Mouse (Mus musculus) erythroblast, adult 5-6 weeks (primary cell): Measurements from ENCODE around the gene Ccnyl1. TPM values are rescaled to one million over a fixed set of nuclear protein-coding genes. Genes with fewer than 3 reads are reported as not detected.

Experiments used
- total RNA-seq, 2 experiments: library from RNA; stranded (forward) in 1 of 2; stranded (reverse) in 1 of 2; fragments of 150-400 nt in 1 of 2; fragments of 200-764, 138-1000 nt in 1 of 2; gene quantifications; 2 replicates each; pipeline versions ENCODE4 v1.2.3 to v1.2.4; 2015 to 2017; ENCODE audit warnings: low replicate concordance in 2 of 2

Gene Ccnyl1
- total RNA-seq, 2 experiments from 2014 or later = 2.5 to 6.6 TPM

Other genes with a start within 250 kb of the Ccnyl1 start
- 20.6 and 34.9 TPM in 2 replicates for gene Creb1, start 157.8 kb upstream of the Ccnyl1 start, total RNA-seq (2015; ENCODE audit: low replicate concordance)
- 18.1 and 42.5 TPM in 2 replicates for gene Creb1, start 157.8 kb upstream of the Ccnyl1 start, total RNA-seq (2017; ENCODE audit: low replicate concordance)
- gene Mettl21a, start 73.2 kb upstream of the Ccnyl1 start, total RNA-seq (2015; ENCODE audit: low replicate concordance) = 1.9 TPM in 1 of 2 replicates, not detected in the other
- 2.0 and 4.7 TPM in 2 replicates for gene Mettl21a, start 73.2 kb upstream of the Ccnyl1 start, total RNA-seq (2017; ENCODE audit: low replicate concordance)
- gene Fzd5, start 47.3 kb downstream of the Ccnyl1 start, total RNA-seq (2015; ENCODE audit: low replicate concordance) = 2.7 and 5.0 TPM in 2 replicates
- gene Fzd5, start 47.3 kb downstream of the Ccnyl1 start, total RNA-seq (2017; ENCODE audit: low replicate concordance) = 4.3 and 5.4 TPM in 2 replicates